Mouse (Mus musculus) ovary, adult 18-20 months (tissue): ENCODE results near the gene Prss33.
"Not testable (repeated sequence)": the region's sequence is repeated elsewhere in the genome, so short reads cannot be mapped to it uniquely, and the experiment has no call there.

ENCODE experiments used
- DNase-seq: peaks from one replicate; pipeline ENCODE4 v3.0.0; 2022; ENCODE audit warnings: low spot score, mixed read lengths

Prss33 gene

DNA sequence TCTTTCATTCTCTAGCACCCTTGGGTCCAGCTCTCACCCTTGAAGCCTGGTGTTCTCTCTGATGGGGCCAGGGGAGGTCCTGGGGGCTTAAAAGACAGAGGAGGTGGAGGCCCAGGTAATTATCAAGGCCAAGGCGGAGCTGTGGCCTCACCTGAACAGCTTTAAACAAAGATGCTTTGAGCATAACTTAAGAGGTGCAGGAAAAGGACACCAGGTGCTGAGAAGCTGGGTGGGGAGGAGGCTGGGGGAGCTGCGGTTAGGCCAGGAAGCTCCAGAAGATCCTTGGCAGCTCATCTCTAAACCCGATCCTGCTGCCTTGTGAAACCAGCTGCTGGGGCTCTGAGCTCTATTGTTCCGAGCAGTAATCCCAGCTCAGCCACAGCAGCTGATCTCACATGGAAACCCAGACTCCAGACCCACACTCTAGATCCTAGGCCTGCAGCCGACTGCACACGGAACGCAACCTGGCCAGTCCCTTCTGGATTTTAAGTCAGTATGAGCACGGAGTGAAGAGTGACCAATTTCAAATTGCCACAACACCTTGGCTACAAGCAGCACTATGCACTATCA lies at the start of gene Prss33:
Gene Prss33 (minus strand): TSS at position 51 of the 570 bp plus-strand sequence.
- no peak for DNase-seq

DNA sequence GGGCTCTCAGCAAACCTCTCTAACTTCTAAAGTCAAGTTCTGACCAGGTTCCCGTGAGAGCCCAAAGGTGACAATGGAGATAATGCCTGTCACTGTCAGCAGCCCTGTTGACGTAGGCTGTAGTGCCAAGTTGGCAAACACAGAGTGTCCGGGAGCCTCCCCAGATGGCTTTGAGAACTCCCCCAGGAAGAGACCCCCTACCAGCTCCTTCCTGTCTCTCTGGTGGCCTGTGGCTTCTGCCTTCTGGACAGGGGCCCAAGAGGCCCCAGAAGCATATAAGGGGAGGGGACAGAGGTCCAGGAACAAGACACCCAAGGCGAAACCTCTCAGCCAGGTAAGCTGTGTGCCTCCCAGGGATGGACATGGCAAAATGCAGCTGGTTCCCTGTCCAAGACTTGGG lies 44.7 kb upstream of the Prss33 start, which contains the start of the genes Dcpp1 and Dcpp2:
Gene Dcpp1 (plus strand): TSS at position 301 of the 400 bp plus-strand sequence.
Gene Dcpp2 (plus strand): TSS at position 305 of the 400 bp plus-strand sequence.
- not testable (repeated sequence) for DNase-seq

DNA sequence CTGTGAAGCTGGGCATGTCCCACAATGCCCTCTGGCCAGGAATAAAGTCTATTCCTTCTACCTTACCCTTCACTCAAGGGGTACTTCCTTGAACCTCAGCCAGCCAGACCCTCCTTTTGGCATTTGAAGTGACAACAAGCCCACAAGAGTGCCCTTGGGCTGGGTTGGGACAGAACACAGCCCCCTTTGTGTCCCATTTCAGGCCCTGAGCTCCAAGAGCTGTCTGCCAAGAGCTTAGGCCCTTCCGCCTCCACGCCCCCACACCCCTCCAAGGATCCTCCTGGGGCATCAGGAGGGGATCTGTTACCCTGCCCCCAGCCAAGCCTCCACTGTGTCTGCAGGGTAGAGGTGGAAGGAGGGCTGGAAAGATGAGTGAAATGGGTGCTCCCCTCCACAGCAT lies 41.3 kb upstream of the Prss33 start:
- DNase-seq: no peak

DNA sequence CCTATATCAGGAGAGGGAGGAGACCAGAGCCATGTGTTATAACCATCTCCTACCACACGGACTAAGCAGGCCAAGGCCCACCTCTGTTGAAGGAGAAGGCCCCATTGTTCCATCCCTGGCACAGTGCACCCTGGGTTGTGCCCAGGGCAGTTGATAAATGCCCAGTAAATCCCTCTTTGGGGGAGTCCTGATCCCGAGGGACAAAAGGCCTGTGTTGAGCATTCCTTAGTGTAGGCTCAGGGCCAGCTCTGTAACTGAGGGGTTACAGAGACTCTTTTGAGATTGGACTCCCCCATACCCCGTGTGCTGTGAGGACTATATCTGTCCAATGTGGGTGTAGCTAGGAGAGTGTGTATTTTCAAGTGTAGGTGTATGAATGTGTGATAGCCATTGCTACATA lies 40.9 kb upstream of the Prss33 start:
- DNase-seq: no peak

DNA sequence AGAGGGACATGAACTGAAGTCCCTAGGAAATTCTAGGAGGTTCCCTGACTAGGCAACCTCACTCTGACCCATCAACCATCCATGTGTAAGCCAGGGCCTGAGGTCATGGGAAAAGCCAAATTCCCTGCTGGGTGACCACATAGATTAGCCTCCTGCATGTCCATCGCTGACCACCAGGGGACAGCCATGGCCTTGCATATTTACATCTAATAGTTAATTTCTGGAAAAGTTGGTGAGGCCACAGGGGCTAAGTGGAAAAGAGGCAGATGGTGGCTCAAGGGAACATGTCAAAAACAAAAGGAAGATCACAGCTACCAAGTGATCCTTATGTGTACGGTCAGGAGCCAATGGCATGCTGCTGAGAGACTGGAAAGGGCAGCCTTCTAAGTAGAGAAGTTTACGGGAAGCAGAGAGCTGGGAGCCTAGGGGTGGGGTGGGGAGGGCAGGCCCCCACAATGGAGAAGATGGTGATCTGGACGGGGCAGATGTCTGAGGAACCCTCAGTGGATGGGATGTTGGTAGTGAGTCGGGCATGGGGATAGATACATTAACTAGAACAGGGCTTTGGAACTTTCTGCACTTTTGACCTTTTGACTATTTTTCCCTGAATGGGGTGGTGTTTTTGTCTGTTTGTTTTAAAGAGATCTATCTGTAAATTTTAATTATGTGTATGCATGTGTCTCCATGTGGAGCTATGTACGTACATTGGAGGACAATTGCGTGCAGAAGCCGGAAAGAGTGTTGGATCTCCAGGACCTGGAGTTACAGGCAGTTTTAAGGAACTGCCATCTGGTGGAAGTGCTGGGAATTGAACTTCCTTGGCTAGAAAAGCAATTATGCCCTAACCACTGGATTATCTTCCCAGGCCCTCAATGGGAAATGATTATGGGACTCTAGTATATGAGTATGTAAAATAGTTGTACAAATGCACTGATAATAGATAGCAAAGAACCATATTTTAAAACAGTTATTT lies 38.3 kb upstream of the Prss33 start:
- no peak for DNase-seq

DNA sequence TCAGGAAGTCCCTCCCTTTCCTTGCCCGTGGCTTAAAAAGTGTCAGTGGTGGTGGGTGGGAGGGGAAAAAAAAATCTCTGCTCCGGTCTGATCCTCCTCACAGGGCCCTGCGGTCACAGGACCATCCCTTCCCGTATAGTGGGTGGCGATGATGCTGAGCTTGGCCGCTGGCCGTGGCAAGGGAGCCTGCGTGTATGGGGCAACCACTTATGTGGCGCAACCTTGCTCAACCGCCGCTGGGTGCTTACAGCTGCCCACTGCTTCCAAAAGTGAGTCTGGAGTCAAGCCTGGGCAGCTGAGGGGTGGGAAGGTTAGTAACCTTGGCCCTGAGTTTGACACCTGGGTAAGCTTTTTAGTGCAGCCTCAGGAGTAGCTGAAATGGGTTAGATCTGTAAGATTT lies 32.7 kb upstream of the Prss33 start:
- DNase-seq: no peak

DNA sequence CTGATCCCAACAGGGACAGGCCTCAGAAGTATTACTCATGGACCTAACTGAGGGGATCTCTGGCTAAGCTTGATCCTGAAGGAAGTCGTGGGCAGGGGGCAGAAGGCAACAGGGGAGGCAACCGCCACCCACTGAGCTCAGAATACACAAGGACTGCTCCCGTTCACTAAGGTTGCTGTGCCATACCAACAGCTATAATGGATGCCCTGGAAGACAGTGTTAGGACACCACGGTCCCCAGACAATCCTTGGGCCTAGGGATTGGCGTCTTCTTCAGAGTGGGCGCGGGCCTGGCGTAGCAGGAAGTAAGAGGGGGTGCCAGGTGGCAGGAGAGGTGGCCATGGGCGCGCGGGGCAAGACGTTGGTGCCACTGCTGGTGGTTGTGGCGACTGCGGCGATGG lies 31.9 kb upstream of the Prss33 start, which contains the start of gene Prss21:
Gene Prss21 (plus strand): TSS at position 301 of the 400 bp plus-strand sequence.
- no peak for DNase-seq

DNA sequence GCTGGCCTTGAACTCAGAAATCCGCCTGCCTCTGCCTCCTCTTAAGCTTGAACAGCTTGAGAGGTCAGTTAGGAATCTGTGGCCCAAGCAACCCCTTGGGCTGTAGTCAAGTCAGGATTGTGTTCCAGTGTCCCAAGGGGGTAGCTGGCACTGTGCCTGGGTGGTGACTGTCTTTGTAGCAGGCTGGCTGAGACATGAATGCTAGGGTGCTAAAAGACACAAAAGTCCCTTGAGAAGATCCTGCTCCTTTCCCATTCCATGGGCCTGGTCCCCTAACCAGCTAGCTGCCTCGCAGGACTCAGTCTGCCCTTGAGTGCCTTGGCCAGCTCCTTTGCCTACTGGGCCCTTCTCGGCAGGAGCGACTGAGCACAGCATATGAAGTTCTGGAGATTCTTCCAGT lies 27.1 kb upstream of the Prss33 start:
- no peak for DNase-seq

DNA sequence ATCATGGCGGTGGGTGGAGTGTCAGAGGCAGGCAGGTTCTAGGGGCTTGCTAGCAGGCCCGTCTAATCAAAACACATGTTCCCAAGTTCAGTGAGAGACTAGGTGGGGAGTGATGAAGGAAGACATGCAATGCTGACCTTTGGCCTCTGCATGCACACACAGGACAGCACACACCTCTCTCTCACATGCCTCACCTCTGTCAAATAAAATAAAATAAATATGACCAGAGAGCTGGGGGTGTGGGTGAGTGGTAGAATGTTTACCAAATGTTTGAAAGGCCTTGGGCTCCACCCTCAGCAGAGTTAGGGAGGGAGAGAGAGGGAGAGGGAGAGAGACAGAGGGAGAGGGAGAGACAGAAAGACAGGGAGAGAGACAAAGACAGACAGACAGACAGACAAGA lies 22.1 kb upstream of the Prss33 start:
- DNase-seq: no peak

DNA sequence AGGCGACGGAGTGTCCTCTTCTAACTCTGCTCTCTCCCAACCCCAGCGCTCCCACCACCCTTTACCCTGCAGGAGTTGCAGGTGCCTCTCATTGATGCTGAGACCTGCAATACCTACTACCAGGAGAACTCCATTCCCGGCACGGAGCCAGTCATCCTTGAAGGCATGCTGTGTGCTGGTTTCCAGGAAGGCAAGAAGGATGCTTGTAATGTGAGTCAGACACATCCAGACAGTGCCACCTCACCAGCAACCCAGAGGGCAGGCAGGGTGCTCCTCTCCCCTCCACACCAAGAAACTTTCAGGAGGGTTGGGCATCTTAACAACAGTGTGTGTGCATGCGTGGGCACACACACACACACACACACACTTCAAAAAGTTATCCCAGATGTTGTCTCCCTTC lies 21.3 kb upstream of the Prss33 start:
- DNase-seq: no peak

DNA sequence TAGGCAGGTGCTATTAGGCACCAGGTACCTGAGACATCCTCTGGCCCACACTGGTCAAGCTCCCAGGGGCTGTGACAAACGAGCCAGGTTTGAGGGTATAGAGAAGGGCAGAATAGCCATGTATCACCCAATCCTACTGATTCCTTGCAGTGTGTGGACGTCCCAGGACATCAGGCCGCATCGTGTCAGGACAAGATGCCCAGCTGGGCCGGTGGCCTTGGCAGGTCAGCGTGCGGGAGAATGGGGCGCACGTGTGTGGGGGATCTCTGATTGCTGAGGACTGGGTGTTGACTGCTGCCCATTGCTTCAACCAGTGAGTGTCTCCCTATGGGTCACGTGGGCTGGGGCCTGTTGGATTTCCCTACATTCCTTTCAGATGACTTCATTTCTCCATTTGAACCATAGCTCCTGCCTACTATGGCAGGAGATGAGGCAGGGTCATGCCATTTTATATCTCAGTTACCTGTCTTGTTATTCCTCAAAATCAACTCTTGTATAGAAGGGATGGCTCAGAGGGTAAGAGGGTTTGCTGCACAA lies 18.4 kb upstream of the Prss33 start:
- DNase-seq: no peak

DNA sequence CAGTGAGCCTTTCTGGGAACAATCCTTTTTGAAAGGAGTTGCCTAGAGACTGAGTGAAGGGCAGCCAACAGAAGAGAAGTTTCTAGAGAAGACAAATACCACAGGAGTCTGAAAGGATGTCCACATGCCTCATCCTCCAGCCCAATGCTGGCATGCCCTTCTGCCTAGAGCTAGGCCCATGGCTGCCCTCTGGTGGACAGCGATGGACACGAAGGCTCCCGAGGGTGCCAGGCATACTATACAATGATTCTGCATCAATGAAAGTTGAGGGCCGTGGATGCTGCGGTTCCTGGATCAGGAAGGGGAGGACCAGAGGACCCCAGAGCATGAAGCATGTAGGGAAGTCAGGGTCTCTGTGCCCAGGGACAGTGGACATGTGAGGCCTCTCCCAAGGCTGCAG lies 17.4 kb upstream of the Prss33 start:
- DNase-seq: no peak

DNA sequence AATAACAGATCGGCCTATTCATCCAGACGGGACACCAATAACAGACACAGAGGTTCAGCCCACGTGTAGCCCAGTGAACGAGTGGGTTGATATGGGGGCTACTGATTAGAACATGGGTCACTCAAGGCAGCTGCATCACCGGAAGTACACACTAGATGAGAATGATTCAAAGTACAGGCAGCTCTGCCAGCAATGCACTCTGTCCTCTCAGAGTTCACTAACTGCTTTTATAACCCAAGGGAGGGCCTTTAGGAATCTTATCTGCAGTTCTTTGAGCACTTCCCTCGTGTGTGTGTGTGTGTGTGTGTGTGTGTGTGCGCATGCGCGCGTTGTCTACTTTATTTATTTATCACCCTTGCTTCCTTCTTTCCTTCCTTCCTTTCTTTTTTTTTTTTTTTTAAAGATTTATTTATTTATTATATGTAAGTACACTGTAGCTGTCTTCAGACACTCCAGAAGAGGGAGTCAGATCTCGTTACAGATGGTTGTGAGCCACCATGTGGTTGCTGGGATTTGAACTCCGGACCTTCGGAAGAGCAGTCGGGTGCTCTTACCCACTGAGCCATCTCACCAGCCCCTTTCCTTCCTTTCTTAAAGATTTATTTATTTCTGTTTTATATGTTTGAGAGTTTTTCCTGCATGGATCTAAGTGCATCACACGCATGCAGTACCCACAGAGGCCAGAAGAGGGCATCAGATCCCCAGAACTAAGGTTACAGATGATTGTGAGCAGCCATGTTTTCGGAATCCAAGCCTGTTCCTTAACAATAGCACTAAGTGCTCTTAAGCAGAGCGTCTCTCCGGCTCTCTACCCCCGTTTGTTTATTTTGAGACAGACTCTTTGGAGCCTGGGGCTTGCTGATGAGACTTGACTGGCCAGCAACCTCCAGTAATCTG lies 15.2 kb upstream of the Prss33 start:
- no peak for DNase-seq

DNA sequence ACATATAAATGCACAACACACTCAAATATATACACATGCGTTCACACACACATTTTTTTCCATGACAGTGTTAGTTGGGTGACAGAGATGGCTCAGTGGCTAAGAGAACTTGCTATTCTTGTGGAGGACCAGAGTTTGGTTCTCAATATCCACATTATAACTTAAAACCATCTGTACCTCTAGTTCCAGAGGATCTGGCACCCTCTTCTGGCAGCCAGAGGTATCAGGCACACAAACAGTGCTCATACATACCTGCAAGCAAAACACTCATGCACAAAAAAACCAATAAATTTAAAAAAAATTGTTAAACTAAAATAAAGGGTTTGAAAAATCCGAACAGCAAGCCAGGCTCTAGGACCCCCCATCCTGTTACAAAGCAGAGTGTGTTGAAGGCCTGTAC lies 14.2 kb upstream of the Prss33 start:
- no peak for DNase-seq

DNA sequence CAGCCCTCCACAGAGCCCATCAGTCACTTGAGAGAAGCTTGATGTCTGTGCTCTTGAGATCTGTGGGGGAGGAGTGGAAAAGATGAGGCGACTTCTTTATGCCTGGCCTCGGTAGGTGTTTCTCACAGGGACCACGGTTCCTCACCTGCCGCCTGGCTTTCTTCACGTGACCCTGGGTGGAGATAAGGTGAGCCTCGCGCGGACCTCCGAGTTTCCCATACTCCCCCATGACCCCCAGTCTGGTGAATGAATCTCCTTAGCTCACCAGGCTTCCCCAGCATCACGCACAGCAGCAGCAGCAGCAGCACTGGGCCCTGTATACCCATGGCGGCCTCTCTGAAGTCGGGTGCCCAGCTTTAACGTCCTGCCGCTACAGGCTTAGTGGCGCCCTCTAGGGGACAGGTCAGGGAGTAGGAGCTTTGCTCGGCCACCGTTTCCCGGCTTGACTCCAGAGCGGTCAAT lies 8.0 kb upstream of the Prss33 start, which contains the start of the genes Prss32 and Prss41:
Gene Prss32 (plus strand): TSS at position 44 of the 462 bp plus-strand sequence.
Gene Prss41 (minus strand): TSS at position 361 of the 462 bp plus-strand sequence.
- DNase-seq: no peak

DNA sequence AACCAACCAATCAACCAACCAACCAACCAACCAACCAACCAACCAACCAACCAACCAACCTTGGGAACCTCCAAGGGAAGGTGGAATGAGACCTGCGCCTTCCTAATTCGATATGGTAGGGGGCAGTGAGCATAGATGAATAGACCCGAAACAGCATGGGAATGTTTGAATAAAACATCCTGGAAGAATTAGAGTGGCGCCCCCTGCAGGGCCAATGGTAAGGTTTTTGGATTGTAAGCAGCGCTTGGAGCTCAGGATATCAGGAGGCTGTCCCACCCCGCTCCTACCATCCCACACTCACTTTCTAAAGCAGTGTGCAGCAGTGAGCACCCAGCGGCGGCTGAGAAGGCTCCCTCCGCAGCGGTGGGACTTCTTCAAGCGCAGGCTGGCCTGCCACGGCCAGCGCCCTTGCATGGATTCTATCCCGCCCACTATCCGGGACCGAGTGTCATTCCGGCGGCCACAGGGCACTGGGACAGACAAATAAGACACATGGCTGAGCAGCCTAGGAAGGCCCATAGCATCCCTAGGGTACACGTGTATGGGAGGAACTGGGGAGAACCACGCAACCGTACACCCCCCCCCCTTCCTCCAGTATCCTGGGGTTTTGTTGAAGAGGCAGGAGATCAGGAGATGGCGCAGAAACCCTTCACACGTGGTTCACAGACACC lies 7.4 kb upstream of the Prss33 start:
- DNase-seq: no peak

DNA sequence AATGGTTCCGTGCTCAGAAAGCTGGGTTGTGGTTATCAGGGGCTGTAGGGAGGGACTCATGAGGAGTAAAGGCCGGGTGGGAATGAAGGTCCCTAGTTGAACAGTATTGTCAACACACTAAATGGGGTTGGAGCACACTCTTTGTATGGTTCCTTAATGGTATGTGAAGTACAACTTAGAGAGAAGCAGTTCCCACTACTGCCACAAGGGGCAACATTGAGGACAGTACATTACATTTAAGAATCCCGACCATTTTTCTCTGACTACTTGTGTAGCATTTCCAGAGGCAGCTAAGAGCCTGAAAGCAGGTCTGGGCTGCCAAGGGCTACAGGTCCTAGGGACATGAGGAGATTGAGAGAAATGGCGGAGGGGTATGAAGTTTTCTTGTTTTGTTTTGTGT lies 5.3 kb upstream of the Prss33 start:
- no peak for DNase-seq

DNA sequence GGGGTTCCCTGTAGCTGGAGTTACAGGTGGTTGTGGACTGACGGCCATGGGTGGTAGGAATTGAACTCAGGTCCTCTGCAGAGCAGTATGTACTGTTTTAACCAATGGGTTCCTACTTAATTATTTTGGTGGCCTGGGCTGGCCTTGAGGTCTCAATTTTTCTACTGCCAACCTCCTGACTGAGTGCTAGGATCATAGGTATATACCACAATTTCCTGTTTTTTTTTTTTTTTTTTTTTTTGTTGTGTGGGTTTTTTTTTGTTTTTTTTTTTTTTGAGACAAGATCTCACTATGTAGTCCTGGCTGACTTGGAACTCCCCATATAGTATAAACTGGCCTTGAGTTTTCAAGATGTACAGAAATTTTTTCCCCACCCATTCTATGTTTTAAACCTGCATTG lies 4.7 kb downstream of the Prss33 start:
- DNase-seq: no peak

DNA sequence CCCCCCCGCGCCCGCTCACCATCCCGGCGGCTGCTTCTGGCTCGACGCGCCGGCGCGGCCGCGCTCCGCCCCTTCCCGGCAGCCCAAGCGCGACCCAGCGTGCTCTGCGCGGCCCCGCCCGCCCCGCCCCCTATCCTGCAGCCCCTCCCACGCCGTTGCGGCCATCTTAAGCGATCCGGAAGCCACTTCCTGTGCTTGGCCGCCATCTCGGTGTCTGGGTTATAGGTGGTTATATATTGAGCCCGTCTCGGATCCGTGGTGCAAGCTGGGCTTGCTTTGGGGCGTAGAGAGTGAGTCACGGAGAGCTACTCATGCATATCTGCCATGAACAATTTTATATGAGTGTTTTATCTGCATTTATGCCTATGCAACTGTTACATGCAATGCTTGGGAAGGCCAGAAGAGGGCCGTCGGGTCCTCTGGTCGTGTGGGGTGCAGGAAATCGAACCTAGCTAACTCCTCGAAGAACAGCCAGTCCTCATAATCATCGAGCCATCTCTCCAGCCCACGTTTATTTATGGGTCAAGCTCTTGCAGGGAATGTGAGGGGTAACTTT lies 6.7 kb downstream of the Prss33 start, which contains the start of gene Elob:
Gene Elob (minus strand): TSS at position 73 of the 556 bp plus-strand sequence.
- DNase-seq: peak; percentile 78

DNA sequence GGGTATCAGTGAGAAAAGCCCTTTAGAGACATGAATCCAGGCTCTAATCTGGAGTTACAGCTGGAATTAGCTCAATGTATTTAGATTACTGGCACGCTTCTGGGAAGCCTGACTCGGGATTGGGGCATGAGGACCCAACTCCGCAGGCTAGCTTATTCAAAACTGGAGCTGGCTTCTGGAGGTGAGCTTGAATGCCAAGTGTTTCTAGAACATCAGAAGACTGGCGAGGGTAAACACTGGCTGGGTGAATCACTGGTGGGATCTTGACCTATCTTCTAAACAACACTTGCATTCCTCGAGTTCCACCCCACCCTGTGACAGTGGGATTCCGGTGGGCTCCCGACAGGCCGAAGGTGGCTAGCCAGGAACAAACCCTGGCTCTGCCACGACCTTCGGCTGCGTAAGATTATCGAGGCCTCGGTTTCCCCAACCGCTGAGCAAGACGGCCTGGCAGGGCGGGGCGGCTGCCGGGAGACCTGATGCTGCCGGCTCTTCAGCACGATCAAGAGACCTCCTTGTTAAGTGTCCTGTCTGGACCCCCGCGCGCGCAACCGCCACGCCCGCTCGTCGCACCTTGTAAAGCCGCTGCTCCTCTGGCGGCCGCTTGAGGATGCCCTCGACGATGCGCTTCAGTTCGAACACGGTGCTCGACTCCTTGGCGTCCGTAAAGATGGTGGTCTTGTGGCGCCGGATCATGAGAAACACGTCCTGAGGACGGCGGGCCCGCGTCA lies 7.4 kb downstream of the Prss33 start:
- no peak for DNase-seq
